Mouse (Mus musculus) MEL-GATA-1-ER (cell line): ENCODE data around the gene Mlxip.

Experiments used
- DNase-seq: peaks from one replicate; pipeline ENCODE4 v3.0.0-alpha.2; 2012; ENCODE audit warnings: low read depth; ENCODE audit errors: extremely low read depth

The Mlxip gene

DNA sequence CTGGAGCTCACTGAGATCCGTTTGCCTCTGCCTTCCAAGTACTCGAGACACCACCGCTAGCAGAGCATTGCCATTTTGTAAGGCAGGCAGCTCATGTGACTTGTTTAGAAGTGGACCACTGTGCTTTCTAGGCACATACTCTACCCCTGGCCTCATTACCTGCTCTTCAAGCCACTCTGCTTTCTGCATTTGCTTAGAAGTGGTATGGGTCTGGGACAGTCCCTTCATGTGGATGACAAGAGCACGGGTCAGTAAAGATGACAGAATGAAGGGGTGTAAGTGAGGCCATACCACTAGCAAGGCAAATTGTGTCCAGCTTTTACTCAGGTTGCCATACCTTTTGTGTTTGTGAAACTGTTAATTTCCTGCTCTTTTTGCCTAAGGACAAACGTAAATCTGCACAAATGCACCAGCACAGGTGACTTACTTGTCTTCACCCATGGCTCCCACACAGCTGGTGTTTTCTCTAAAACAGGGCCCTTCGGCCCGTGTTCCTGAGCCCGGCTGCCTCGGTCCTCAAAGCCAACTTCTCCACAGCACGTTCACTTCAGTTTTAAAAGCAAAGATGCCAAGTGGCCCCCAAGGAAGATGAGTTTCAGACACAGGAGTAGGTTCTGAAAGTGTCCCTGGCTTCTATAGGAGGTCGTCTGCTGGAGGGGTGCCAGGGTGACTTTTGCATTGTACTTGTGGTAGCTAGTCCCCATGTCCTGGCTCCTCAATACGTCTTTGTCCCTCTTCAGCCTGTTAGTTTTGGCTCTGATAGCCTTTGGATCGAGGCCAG, 37.1 kb downstream of the Mlxip start:
- no peak for DNase-seq

DNA sequence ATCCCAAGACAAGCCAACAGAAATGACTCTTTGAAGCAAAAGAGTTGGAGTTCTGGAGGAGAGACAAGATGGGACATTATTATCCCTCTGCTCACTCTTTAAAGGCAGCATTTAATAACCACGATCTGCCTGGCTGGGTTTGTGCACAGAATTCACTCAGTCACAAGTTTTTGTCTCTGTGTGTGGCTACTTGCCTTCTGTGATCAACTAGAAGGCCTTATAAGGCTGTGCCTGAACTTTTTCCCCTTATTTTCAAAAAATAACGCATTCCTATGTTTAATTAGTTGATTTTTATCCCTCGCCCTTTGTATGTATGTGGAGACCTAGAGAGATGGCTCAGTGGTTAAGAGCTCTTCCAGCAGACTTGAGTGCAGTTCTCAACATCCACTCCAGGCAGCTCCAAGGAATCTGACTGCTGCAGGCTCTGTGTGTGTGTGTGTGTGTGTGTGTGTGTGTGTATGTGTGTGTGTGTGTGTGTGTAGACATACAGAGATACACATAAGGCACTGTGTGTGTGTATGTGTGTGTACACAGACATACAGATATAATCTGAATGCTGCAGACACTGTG, 37.8 kb downstream of the Mlxip start:
- DNase-seq, result no peak

DNA sequence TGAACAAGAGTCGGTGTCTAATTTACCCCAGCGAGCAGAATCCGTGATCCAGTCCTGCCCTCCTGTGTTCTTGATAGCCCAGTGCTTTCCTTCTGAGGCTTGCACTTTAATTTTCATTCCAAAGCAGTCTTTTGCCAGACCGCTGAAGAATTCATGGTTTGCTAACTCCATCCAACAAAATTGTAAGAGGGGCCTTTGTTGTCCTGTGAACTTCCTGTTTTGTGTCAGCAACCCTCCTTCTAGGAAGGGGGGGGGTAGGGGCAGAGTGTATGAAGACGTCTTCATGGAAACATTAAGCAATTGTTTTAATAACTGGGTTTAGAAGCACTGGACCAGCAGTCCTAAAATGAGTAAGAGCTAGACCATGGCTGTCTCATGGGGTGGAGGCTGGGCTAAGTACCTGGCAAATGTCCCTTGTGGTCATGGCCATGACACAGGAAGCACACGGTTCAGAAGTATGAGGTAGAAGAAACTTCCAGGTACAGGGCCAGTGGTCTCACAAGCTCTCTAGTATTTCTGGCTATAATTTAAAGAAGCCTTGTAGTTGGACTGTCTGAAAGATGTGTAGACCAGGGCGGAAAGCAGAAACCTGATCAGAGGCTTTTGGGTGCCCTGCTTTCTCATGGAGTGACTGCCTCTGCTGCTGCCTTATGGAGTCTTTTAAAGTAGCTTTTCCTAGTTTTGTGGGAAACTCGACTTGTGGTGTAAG, 41.6 kb downstream of the Mlxip start:
- DNase-seq, result no peak

DNA sequence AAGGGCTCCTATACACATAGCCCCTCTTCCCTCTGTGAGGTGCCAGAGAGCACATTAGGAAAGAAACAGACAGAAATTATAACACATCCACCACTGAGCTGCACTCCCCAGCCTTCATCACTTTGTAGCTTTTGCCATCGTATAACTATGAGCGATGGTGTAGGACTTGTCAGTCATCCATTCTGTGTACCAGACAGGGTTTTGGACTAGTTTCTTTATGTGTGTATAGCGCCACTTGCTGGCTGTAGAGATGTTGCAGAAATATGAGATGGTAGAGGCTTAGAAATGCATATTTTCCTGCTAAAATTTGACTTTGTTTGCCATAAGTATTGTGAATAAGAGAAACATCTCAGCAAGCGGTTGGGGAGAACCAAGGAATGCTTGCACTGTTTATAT, 42.2 kb downstream of the Mlxip start:
- peak; percentile 29 for DNase-seq

DNA sequence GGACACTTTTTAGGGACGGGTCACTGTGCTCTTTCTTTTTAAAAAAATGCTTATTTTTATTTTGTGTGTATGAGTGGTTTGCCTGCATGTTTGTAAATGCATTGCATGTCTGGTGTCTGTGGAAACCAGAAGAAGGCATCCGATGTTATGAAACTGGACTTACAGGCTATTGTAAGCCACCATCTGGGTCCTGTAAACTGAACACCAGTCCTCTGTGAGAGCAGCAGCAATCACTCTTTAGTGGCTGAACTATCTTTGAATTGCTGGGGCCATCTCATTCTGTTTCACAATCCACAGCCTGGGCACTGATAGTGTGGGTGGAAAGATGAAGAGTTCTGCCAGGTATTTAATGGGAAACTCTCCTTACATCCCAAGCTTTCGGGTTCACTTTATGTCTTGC, 43.8 kb downstream of the Mlxip start:
- DNase-seq, result no peak

DNA sequence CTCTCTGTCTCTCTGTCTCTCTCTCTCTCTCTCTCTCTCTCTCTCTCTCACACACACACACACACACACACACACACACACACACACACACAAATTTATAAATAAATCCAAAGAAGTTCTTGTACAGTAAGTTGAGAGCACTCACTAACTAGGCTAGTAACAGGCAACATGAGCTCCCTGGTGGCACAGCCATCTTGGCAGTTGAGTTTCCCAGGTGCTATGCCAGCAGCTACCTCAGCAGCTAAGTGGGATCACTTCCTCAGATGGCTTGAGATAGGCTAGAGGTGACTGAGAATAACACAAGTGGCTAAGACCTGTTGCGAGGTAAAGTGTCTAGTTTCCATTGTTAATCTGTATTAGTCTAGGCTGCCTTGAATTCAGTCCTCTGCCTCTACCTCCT, 44.7 kb downstream of the Mlxip start:
- no peak for DNase-seq

DNA sequence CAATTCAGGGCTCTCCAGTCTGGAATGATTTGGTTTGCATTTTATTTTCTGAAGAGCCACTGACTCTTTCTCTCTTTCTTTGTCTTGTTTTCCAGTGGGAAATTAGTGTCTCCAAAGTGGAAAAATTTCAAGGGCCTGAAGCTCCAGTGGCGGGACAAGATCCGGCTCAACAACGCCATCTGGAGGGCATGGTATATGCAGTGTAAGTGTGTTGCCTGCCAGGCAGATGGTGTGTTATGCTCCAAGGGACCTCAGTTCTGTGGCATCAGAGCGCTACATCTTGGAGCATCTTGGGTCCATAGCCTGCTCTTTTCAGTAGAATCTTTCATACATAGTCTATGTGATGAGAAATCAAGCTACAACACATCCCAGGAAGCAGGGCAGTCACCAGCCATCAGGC, 45.3 kb downstream of the Mlxip start:
- no peak for DNase-seq

DNA sequence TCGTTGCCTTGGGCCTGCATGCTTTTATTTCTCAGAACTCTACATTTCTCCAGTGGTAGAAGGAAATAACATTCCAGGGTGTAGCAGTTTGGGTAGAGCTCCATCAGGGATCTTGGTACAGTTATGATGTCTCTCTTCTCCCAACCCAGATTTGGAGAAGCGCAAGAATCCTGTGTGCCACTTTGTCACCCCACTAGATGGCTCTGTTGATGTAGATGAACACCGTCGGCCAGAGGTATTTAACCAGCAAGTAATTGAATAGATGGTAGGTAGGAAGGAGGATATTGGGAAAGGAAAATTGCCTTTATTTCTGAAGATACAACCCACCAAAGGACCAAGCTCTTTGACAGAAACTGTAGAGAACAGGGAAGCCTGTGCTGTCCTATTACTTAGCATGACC, 46.1 kb downstream of the Mlxip start:
- DNase-seq, result no peak

DNA sequence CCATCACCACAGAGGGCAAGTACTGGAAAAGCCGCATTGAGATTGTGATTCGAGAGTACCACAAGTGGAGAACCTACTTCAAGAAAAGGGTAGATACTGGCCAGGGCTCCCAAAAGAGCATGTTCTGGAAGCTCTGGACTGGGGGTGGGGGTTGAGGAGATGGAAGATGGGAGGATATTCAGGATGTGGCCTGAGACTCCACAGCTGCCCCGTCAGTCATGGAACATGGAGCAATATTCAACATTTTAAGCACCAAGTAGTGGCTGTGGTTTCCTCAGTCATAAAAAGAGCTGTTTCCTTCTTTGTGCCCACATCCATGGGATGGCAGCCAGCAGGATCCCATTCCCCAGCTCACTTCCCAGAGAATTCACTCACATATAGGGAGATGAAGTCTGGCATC, 47.7 kb downstream of the Mlxip start:
- no peak for DNase-seq

DNA sequence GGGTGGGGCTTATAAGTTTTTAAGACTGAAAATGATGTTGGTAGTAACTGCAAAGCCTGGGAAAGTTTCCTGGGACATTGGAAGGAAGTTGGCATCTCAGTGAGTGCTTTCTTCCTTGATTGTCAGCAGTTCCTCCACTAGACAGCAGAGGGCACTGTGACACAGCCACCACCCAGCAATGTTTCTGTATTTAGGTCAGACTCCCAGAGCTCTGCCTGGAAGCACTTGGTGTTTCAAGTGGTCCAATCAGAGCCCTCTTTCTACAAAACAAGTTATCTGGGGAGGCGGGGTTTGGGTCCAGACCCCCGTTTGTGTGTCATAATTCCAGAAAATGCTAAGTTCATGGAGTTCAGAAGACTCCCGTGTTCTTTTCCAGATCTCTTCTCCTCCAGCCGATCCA, 49.5 kb downstream of the Mlxip start:
- DNase-seq, result peak; percentile 26

DNA sequence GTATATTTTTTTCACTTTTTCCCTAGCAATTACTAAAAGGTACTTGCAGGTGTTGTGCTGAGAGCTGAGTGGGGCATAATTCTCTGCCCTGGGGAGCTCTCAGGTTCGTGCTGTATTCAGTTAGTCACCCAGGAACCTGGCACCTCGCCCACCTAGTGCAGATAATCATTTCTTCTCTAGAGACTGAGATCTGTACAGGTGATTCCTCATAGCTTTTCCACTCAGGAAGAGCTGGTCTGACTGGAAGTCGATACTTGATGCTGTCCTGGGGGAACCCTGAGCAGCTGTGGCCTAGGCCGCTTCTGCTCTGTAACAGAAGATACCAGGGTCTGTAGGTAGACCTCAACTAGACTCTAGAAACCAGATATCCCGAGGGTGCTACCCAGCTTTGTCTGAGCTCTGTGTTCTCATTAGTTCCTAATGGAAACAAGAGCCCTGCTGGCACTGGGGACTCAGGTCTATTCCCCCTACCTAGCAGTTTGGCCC, 50.3 kb downstream of the Mlxip start:
- no peak for DNase-seq

DNA sequence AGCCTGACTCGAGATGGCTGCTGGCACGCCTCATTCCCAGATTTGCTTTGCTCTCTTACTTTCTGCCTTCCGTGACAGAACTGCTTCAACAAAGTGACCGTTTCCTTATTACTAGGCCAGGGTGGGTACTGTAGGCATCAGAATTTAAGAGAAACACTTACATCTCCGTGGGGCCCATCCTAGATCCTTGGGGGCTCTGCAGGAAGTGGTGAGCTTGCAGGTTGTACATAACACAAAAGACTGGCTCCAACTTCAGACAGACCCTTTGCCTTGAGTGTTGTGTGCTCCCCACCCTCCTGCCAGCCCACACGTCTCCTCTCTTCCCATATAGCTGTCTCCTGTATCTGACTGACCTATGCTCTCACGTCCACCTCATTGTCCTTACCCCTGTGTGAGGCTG, 57.3 kb downstream of the Mlxip start:
- no peak for DNase-seq

DNA sequence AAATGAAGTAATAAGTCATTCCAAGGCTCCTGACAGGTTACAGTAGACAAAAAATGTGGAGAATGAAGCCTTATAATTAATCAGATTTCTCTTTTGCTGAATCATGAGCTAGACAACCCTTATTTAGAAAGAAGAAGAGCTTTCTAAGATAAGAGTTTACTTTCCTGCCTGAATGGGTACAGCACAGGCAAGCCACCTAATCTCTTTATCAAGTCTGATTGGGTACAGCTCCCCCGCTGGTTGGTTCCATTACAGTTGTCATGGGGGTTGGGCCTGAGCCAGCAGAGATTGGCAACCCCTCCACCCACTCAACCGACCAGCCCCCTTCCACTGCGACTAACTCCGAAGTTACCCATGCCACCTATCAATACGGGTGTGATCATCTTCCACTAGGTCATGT, 66.8 kb downstream of the Mlxip start:
- DNase-seq, result no peak

DNA sequence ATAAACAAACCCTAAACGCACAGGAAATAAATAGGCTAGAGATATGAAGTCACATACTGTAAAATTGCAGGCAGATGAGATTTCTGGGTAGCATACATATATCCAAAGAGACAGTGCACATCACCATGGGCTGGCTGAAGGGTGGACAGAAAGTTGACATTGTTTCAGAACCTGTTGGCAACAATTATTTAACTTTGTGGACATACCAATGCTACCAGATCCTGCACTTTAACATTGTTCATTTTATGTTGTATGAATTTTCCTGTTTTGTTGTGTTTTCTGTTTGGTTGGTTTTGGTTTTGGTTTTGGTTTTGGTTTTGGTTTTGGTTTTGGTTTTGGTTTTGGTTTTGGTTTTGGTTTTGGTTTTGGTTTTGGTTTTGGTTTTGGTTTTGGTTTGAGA, 70.0 kb downstream of the Mlxip start:
- no peak for DNase-seq

DNA sequence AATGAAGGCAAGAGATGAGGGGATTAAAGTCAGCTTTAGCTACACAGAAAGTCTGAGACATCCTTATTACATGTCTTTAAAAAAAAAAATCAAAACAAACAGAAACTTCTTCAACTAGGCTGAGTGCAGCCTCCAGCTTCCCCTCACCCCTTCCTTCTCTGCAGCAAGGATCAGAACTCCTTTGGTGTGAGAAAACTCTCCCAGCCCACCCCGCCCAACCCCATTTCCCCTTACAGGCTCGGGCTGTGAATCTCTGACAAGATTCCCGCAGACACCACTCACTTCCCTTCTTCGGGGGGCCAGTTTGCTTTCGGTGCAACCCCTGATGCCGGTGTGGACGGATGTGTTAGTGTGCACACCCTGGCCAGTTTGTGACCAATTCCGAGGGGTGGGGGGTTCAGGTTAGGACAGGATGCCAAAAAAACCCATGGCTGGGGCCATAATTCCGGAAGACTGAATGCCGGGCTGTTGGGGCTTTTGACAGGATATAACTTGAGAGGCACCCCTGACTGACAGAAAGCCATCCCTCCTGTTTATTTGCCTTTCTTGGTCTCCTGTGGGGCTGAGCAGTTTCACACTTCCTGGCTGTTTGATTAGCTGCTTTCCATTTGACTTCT, 76.3 kb downstream of the Mlxip start:
- DNase-seq, result no peak

DNA sequence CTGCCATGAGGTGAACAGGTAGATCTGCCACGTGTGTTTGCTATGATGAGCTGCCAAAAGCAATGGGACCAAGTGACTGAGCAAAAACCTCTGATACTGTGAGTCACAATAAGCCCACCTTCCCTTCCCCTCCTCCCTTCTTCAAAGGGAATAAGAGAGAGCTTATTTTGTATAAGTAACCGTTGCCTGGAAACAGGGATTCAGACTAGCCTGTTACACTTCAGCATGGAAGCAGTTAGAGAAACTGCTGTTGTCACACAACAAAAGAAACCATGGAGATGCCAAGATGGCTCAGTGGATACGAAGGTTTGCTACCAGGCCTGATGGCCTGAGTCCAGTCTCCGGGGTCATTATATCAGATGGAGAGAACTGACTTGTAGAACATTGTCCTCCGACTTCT, 79.2 kb downstream of the Mlxip start:
- DNase-seq, result no peak

DNA sequence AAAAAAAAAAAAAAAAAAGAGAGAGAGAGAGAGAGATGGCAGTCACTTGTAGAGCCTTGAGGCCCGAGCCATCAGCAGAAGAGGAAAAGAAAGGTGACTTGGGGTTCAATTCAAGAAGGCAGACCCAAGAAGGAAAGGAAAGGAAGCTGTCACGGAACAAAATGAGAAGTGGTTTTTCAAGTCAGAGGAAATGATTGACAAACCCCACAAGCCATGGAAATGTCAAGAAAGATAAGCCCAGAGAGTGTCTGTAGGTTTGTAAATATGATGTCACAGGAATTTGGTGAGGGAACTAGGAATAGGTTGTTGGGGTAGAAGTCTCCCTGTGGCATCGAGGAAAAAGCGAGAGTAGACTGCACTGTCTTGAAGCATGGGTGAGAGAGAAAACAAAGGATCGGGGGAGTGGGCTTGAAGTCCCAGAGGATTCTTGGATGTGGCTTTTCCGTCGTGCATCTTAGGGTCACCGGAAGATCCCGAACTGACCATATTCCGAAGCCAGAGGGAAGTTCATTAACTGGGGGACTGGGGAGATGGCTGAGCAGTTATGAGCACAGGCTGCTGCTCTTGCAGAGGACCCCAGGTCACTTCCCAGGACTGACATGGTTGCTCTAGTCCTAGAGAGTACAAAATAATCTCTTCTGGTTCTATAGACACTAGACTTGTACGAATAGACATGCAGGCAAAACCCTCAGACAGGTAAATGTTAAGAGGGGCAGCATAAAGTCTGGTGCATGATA, 93.2 kb downstream of the Mlxip start:
- DNase-seq, result no peak

DNA sequence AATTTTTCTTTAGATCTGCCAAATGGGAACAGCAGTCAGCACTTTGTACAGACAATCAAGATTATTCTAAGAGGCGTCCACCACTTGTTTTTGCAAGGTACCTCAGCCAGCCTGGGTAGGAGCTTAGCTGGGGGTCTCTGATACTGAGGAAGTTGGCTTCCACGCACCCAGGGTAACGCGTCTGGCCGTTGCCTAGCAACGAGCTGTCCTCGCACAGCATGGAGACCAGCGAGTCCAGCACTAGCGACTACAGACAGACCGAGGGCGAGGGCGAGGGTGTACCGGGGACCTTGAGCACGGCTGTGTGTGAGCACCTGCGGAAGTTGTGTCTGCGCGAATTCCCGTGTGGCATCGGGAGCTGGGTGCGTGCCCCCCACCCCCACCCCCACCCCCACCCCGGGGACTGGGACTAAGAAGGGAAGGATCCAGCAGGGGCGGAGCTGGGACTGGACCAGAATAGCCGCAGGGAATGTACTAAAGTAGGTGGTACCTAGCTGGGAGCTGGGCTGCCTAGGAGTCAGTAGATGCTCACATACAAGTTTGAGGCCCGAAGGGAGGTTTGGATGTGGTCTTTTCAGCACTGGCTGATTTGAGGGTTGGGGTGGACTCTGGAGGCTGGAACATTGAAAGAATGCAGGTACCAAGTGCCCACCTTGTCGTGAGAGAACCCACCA, 94.7 kb downstream of the Mlxip start, which contains the start of the genes Lrrc43 and Il31:
Gene Lrrc43, plus strand, starts transcription at position 194 of the 674 bp plus-strand sequence.
Gene Il31, minus strand, starts transcription at position 378 of the 674 bp plus-strand sequence.
- DNase-seq, result no peak

DNA sequence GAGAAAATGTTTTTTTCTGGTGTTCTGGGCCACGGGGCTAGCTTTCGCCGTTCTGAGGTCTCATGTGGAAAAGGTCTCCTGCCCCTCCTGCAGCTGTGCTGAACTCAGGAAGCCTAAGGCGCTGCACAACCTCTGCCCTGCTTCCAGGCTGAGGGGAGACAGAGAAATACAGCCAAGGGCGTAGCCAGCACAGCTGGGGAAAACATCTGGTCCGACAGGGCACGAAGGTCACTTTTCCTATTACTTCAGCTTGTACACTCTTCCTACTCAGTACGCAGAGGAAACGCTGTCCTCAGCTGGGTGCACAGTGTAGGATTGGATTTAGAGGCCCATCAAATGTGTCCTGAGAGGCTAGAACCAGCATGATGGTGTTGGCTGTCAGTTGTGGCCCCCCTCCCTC, 95.3 kb downstream of the Mlxip start:
- DNase-seq, result no peak

DNA sequence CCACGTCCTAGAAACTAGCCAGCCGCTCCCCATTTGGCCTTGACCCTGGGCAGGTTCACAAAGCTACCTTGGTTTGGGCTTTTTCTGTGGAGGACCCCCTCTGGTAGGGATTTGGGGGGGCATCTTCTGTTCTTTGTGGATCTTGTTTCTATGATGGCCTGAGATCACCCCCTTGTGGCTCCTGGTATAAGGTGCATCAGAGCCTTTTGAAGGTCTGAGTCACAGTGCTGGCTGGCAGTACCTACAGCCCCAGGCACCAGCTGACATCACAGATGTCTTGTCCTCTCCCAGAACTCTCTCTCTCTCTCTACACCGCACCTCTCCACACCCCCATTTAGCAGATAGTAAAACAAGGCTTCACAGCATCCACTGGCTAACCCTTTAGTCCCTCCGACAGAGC, 105.1 kb downstream of the Mlxip start:
- DNase-seq, result no peak

DNA sequence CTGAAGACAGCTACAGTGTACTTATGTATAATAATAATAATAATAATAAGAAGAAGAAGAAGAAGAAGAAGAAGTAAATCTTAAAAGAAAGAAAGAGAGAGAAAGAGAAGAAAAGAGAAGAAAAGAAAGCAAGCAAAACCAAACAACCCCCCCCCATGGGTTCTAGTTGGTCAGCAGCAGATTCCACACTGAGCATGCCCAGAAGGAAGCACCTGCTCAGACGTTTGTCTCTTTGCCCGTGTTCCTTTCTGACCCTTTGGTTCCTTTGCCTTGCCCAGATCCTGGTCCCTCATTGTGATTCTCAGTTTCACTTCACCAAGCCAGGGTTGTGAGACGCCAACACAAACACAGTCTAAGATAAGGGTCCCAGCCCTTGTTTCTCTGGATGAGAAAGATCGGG, 107.4 kb downstream of the Mlxip start:
- DNase-seq, result no peak
